Mouse (Mus musculus): ENCODE results near the gene Rapgef2.

The Rapgef2 gene

DNA sequence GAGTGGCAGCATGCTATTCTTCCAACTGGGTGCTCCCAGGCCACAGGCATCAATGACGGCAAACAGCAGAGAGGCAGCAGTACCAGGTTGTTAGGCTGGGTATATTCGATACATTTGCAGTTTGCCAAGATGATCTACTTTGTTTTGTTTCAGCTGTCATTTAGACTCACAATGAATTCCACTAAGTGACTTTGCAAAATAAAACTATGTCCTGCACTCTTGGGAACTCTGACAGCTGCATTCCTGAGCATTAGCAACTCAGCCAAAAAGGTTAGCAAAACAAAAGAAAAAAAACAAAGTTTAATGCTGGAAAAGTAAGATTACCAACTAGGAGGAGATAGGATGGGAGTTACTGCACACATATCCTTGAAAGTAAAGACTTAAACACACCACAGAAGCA lies 3.3 kb downstream of the Rapgef2 start:
- DNase-seq (ENCODE audit: low read depth, low spot score), result no peak

DNA sequence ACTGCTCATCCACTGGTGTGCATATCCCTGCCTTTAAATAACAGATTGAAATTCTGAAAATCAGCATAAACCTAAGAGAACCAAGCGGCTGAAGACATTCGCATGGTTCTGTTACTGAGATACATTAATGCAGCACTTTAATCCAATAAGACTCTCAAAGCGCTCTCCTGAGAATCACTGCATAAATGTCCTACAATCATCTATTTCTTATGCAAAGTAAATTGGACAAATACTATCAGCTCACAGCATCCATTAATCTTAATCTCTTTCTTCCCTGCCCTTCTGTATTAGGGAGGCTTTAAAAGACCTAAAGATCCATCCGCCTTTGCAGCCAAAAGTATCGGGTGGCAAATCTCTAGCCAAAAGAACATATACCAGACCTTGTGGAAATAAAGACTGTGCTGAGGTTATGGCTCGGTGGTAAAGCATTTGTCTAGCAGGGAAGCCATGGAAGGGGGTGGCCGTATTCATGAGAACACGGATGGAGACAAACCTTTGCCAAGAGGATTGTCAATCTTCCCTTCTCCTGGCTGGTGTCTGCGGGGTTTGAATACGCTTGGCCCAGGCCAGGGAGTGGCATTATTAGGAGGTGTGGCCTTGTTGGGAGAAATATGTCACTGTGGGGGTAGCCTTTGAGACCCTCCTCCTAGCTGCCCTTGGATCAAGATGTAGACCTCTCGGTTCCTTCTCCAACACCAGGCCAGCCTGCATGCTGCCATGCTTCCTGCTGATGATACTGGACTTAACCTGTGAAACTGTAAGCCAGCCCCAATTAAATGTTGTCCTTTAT lies 10.3 kb downstream of the Rapgef2 start:
- DNase-seq (ENCODE audit: low read depth, low spot score), result no peak

DNA sequence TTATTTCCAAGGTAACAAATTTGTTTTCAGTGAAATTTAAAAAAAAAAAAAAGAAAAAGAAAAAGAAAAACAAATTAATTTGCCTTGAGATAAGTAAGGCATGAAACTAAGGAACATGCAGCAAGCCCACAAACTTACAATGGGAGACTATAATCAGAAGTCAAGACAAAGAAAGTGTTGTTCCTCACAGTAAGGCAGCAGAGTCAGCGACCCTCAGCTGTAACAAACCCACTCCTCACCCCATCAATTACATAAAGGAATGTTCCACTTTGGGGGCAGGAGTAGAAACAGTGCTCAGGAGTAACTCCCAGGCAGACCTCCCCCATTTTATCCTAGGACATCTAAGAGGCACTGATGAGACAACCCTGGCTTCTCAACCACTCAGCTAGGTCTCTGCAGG lies 13.0 kb downstream of the Rapgef2 start:
- DNase-seq (ENCODE audit: low read depth, low spot score), result no peak

DNA sequence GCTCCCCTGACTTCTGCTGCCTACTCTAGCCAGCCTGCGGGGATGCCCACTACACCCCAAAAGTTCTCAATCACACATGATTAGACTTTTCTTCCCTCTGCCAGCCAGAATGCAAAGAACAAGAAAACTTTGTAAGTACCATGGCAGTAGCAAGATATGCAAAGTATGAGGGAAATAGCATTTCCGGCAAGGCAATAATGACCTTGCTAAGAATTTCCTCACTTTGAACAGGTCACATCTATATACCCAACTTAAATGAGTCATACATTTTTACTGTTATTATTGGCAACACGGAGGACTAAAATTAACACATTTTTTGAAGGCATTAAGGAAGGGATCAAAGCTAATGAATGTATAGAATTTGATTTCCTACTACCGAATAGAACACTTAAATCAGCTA lies 13.4 kb downstream of the Rapgef2 start:
- DNase-seq (ENCODE audit: low read depth, low spot score), result no peak

DNA sequence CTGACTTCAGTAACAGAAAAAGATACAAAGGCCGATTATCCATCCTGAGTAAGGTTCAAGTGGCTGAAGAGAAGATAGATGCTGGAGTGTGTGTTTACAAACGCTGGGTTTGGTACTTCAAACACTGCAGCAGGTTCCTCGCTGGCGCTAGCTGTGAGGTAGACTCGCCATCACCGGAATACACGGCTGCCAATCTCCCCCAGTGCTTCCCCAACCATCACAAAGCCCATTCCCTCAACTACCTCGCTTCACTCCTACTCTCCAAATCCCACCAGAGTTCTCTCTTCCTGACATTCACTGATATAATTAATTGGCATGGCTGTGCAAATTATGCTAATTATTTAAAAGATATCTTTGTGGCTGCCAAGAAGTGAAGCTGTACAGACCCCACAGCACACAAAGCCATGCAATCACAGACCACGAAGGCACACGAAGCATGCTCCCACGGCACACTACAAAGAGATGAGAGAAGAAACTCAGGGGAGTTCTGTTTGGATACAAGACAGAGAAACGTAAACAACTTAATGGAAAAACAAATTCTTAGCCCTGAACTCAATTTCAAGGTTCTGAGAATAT lies 15.2 kb downstream of the Rapgef2 start:
- DNase-seq (ENCODE audit: low read depth, low spot score), result no peak

DNA sequence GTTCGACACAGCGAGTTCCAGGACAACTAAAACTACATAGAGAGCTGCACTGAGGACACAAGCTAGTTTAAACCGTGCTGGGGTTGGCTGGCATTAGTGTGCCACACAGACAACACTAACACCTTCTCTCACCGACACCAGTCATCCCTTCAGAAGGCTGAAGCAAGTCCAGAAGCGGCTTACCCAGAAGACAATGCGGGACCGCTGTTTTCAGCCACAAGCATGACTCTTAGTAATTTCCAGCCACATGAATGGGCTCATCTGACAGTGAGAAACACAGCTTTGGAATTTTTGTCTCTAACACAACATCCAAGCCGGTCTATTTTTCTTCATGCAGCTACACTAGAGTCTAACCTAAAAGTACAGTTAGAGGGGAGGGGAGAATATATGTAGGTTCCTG lies 16.4 kb downstream of the Rapgef2 start:
- peak; percentile 51 for DNase-seq (ENCODE audit: low read depth, low spot score)

DNA sequence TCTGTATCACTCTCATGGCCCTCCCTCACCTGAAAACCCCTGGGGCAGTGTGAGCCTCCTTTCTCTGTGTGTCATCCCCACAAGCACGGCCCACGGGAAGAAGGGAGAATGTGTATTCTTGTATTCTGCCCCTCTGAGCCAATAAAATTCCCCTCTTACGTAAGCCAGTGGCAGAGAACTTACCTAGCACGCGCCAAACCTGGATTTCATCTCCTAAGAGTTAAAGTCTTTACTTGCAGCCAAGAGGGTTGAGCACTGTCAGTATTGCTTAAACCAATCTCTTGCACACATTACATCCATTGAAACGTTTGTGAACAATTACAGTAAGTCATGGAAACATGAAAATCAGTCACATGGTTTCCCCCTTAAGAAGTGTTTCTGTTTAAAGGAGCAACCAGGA lies 19.3 kb downstream of the Rapgef2 start:
- no peak for DNase-seq (ENCODE audit: low read depth, low spot score)

DNA sequence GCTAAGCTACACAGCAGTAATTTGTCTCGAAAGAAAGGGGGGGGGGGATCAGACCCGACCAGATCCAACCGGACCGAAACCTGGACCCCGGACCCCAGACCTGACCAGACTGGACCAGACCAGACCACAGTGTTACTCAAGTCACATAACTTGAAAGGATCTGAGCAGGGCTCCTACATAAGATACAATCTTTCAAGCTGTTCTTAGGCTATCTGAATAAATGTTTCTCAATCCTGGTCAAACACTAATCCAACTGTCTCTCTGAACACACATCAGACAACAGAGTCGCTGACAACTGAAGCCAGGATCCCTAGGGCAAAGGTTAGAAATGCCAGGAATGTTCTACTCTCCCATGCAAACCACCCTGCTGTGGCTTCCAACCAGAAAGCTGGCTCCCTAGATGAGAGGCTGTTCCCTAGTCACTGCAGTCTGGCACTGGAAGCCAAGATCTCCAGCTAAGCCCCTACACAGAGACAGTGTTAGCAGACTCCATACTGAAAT lies 24.5 kb downstream of the Rapgef2 start:
- peak; percentile 54 for DNase-seq (ENCODE audit: low read depth, low spot score)

DNA sequence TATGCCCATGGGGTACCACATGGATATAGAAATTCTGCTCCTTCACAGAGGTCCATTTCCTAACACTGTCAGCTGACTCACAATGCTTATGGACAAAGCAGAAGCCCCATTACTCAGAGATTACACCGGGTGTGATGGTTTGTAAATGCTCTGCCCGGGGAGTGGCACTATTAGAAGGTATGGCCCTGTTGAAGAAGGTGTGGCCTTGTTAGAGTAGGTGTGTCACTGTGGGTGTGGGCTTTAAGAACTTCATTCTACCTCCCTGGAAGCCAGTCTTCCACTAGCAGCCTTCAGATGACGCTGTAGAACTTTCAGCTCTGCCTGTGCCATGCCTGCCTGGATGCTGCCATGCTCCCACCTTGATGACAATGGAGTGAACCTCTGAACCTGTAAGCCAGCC lies 32.3 kb downstream of the Rapgef2 start:
- DNase-seq (ENCODE audit: low read depth, low spot score), result no peak

DNA sequence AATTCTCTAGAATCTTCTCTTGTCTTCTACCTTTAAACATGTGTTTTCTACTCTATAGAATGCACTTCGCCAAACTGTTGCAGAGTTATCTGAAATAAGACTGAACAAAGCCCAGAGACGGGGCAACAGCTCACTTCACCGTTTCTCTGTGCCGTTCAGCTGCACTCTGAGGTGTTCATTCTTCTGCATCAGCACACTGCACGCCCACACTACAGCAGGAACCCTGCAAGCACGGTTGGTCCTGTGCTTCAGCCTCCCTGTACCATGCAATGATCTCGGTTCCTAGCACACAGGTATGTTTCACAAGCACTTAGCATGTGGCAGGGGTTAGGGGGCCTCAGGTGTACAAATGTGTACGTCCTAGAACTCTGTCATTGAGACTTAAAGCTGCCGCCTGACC lies 32.9 kb downstream of the Rapgef2 start:
- DNase-seq (ENCODE audit: low read depth, low spot score), result peak; percentile 43

DNA sequence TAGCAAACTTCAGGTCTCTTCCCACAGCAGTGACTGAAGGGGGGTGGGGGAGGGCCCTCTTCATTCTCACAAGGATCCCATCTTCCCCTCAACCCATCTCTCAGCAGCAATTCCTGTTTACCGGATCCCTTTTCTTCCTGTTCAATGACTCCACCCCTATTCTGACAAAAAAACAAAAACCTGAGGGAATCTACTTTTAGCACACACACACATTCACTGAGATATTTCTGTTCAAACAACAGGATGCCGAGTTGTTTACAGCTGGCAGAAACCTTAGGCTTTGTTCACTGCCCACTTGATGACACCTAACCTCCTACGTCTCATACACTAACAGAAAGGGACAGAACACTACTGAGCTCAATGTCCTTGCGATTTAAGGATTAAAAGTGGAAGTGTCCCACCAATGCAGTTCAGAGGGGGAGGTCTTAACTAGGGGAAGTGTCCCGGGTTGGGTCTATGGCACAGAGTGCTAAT lies 33.4 kb downstream of the Rapgef2 start:
- DNase-seq (ENCODE audit: low read depth, low spot score), result no peak

DNA sequence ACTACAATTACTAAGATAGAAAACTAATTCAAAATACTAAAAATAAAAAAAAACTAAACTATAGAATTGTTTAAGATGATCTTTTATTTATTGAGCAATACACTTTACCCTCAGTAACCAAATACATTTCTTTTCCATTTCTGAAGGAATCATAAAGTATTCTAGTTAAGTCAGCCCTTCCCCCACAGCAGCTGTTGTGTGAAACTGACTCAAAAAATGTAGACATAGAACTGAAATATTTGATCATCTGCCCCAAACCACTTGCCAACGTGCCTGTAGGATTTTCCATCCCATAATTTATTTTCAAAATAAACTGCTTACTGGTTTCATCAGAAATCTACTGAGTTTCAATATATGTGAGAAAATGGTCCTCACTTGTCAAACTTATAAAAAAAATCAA lies 36.4 kb downstream of the Rapgef2 start:
- DNase-seq (ENCODE audit: low read depth, low spot score), result peak; percentile 86

DNA sequence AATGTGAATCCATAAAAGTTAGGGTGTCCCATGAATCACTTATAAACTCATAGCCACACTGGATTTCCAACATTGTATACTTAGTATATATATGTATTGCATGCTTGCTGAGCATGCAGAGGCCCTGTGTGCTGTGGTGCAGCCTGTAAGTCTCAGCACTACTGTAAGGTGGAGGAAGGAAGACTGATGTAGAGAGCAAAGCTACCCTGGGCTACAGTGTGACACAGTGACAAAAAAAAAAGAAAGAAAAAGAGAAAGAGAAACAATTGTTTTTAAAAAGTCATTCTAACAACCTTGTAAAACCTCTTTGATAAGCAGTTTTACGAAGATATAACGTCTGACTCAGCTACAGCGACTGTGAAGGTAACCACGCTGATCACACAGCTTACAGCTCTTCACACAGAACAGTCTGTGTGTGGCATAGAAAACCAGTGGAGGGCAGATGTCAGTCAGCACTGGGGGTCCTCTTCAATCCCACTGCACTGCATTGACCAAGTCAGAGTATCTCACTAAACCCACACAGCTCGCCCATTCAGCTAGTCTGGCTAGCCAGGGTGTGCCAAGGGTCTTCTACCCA lies 37.6 kb downstream of the Rapgef2 start:
- no peak for DNase-seq (ENCODE audit: low read depth, low spot score)

DNA sequence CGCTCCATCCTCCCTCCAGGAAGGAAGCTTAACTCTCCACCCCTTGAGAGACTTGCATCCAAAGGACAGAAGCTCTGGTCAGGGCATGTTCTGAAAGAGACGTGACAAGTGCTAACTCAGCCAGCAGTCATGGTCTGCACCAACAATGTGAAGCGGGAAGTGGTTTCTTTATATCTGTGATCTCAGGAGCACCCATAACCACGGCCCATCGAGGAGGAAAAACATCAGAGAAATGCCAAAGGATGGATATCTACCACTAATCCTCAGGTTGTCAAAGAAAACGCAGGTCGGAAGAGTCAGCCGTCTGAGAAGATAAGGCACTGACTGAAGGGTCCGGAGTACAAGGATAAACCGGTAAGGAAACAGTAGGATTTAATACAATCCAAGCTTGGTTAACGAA lies 38.1 kb downstream of the Rapgef2 start:
- DNase-seq (ENCODE audit: low read depth, low spot score), result no peak

DNA sequence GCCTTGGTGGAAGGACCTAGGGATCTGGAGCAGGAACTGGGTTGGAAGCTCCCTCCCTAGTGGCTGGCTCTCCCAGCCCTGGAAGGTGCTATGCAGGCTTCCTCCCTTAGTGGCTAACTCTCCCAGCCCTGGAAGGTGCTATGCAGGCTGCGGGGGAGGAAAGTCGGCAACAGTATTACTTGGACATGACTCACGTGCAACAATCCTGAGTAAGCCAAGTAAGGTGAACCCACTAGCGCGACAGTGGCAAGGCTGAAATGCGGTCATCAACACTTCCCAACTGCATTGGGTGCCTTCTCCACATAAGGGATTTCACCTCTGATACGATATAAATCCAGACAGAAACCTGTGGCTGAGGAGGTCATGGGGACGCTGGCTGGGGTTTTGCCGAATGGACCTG lies 42.0 kb downstream of the Rapgef2 start:
- peak; percentile 43 for DNase-seq (ENCODE audit: low read depth, low spot score)

DNA sequence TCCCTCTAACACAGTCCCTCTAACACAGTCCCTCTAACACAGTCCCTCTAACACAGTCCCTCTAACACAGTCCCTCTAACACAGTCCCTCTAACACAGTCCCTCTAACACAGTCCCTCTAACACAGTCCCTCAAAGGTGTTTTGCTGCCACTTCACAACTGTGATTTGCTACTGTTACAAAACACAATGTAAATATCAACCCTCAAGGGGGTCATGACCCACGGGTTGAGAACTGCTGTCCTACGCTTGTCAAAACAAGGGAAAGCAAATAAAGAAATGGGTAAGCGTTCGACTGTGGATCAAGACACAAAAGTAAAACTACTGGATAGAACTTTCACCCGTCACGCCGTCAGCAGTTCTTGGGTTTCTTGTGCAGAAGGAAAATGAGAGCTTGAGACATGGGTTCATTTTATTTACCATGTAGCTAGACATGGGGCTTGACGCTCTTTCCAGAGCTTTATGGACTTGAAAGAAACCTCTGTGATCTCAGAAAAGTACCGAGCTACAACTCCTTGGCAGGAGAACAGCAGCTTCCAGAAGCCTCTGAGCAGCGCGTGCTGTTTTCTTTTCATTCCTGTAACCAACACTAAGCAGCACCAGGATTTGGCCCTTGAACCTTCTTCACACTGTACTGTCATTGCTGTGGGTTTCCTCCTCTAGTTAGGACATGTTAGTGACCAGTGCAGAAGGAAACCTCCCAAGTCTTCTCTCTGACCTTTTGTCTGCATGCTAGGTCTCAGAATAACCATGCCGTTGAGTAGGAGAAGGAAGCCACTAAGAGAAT lies 43.2 kb downstream of the Rapgef2 start:
- DNase-seq (ENCODE audit: low read depth, low spot score), result no peak

DNA sequence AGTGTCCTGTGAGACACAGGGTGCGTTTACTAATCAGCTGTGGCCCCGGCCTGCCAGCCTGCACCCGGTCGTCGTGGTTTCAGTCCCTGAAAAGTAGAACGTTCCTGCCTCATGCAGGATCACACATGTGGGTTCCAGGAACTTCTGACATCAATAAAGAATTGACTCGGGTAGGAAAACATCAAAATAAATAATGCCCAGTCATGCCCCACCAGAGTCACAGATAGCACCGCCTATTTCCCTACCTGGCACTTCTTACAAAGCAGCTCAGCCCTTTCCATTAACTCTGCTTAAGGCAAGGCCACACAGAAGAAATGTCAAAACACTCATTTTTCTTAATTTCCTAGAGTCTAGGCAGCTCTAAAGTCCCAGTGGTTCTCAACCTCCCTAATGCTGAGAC lies 44.0 kb downstream of the Rapgef2 start:
- no peak for DNase-seq (ENCODE audit: low read depth, low spot score)

DNA sequence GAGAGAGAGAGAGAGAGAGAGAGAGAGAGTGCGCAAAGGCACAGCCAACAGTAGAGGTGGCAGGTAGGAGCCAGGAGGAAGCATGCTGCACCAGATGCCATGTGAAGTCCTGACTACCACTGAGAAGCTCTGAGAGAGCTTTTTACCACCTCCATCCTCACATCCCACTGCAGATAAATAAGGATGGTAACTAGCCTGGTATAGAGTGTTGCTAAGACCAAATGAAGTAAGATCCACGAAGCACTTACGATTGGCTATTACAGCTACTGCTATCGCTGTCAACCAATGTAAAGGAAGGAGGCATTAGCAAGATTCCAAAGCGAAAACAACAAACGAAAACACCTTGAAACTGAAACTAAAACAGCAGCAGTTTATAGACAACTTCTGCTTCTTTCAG lies 47.3 kb downstream of the Rapgef2 start:
- DNase-seq (ENCODE audit: low read depth, low spot score), result peak; percentile 75

DNA sequence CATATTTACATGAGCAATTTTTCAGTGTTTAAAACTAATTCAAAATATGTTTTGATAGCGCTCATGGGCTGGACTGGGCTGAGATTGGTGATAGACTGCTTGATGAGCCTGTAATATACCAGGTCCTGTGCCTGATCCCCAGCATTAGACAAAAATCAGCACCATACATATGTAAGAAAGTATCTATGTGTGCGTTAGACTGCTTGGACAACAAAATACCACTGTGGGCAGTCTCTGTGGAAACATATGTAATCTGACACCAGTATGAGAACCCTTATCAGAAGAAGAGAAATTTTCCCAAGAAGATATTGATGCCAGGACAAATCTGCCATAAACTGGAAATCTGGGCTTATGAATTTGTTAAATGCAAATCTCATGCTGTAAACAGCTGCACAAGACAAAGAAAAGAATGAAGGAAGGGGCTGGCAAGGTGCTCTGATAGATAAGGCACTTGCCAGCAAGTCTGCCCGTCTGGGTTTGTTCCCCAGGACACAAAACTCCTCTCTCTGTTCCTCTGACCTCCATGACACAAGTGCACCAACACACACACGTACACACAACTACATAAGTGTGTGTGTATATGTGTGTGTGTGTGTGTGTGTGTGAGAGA lies 47.8 kb downstream of the Rapgef2 start:
- no peak for DNase-seq (ENCODE audit: low read depth, low spot score)

DNA sequence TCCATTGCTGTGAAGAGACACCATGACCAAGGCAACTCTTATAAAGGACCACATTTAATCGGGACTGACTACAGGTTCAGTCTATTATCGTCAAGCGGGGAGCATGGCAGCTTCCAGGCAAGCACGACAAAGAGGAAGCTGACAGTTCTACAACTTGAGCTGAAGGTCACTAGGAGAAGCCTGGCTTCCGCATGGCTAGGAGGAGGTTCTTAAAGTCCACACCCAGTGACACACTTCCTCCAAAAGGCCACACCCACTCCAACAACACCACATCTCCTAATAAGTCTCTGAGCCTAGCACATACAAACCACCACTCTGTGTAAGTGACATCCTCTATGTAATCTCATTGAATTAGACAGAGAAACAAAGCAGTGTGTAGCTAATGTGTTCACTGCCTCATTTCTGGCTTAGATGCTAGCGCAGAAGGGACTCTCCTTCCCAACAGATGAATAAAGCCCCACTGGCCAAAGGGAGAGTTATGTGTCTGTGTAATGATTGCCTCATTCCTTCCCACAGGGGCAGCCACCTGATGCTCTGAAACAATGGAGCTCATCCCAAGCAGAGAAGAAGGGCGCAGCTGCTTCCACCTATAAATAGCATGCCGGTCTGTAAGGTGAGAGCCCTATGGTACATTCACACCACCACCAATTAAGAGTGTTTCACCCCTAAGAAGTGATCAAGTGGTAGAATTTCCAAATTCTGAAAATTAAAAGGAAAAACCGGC lies 48.5 kb downstream of the Rapgef2 start:
- DNase-seq (ENCODE audit: low read depth, low spot score), result no peak

DNA sequence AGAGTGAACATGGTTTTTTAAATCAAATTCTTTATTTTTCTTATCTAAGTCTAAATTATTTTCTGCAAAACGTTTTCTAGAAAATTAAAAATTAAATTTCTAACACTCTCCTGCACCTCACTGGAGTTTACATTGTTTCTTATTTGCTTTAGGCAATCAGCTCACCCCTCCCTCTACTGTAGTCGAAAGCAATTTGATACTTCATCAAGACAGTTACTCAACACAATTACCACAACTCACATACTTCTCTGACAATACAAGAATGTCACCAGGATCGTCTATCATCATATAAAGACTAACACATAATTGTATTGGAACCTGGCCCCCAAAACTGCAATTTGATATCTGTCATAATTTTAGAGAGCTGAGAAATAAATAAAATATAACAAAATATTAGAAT lies 51.8 kb downstream of the Rapgef2 start:
- no peak for DNase-seq (ENCODE audit: low read depth, low spot score)

Measured in brain, adult 2 months (tissue).